Mouse (Mus musculus) intestine, embryonic 16.5 days (tissue): ENCODE measurements around the gene Ttll2. TPM values are rescaled to one million over a fixed set of nuclear protein-coding genes. Genes with fewer than 3 reads are reported as not detected.
"Not testable (repeated sequence)": the region's sequence is repeated elsewhere in the genome, so short reads cannot be mapped to it uniquely, and the experiment has no call there.

ENCODE experiments used
- ATAC-seq: fragments of 200-750 bp; cut with Nextera tagmentation; 2 replicates; pipeline ENCODE4 v1.8.0; 2017; ENCODE audit warnings: moderate TSS enrichment, moderate library complexity
- H3K27ac ChIP-seq: fragments of 300-500 bp; sonication (generic); 2 replicates; pipeline ENCODE4 v1.5.1; 2014; ENCODE audit warnings: mild to moderate bottlenecking, low read length
- H3K27me3 ChIP-seq: fragments of 300-500 bp; sonication (generic); replicated peaks from 2 replicates; pipeline ENCODE4 v1.6.1; 2014; ENCODE audit warnings: low read length, control low read depth, mixed read lengths; ENCODE audit not compliant: control insufficient read depth, insufficient read depth
- H3K36me3 ChIP-seq: fragments of 300-500 bp; sonication (generic); 2 replicates; pipeline ENCODE4 v1.6.1; 2014; ENCODE audit warnings: low read length, control low read depth; ENCODE audit not compliant: control insufficient read depth, insufficient read depth
- H3K4me1 ChIP-seq: fragments of 300-500 bp; sonication (generic); 2 replicates; pipeline ENCODE4 v1.6.1; 2014; ENCODE audit warnings: low read length, control low read depth, mixed read lengths; ENCODE audit not compliant: control insufficient read depth, insufficient read depth
- H3K4me2 ChIP-seq: fragments of 300-500 bp; sonication (generic); 2 replicates; pipeline ENCODE4 v1.6.1; 2014; ENCODE audit warnings: low read depth, low read length, control low read depth
- H3K4me3 ChIP-seq: fragments of 300-500 bp; sonication (generic); 2 replicates; pipeline ENCODE4 v1.5.1; 2014; ENCODE audit warnings: mild to moderate bottlenecking, low read length
- H3K9ac ChIP-seq: fragments of 300-500 bp; sonication (generic); 2 replicates; pipeline ENCODE4 v1.6.1; 2014; ENCODE audit warnings: low read depth, low read length
- H3K9me3 ChIP-seq: fragments of 300-500 bp; sonication (generic); 2 replicates; pipeline ENCODE4 v1.6.1; 2016; ENCODE audit warnings: low read length, control low read depth; ENCODE audit not compliant: control insufficient read depth
- WGBS: fragments of 180-500 bp; shearing (Covaris S2); extraction: QIAGEN DNeasy Blood & Tissue Kit; methylation state at CpG from one replicate; pipeline ENCODE4 v1.1.7; 2014; 5-methylcytosine and 5-hydroxymethylcytosine counted together
- polyA plus RNA-seq: library from polyadenylated mRNA; unstranded; fragments of >200 nt; fragmentation: Nextera tagmentation; extraction: Ambion mirVana; gene quantifications from 2 replicates; pipeline ENCODE4 v1.2.1, GENCODE M21; 2015

Ttll2 gene
- polyA plus RNA-seq, 1 experiment from 2014 or later: not detected

GRCm38 (mm10) chr17:7315693-7316382 is 36.7 kb downstream of the Ttll2 start:
- H3K4me3 ChIP-seq, H3K9ac ChIP-seq, H3K27me3 ChIP-seq, H3K4me2 ChIP-seq, ATAC-seq, H3K4me1 ChIP-seq, H3K36me3 ChIP-seq, H3K9me3 ChIP-seq, H3K27ac ChIP-seq: not testable (repeated sequence)
- 79% methylated on average over 5 of the region's 8 CpGs for WGBS

- H3K9me3 ChIP-seq, H3K27ac ChIP-seq, H3K27me3 ChIP-seq, H3K4me3 ChIP-seq, H3K9ac ChIP-seq, H3K4me2 ChIP-seq, H3K4me1 ChIP-seq, H3K36me3 ChIP-seq: not testable (repeated sequence)
- WGBS: 56% methylated on average over 8 of the region's 8 CpGs
- peak; percentile 74 for ATAC-seq
Measured at GRCm38 (mm10) chr17:7306278-7307196, 46.0 kb downstream of the Ttll2 start.

Other genes starting within 250 kb of the Ttll2 start
- gene Rps6ka2, start 182.6 kb downstream of the Ttll2 start, polyA plus RNA-seq: 5.3 and 5.5 TPM in 2 replicates
- gene Tcp10a, start 28.1 kb downstream of the Ttll2 start, polyA plus RNA-seq: not detected in 2 replicates
- gene Gm49630, start 19.3 kb upstream of the Ttll2 start, polyA plus RNA-seq: not detected in 2 replicates
- 0.13 TPM in 1 of 2 replicates, not detected in the other for gene Unc93a2, start 32.8 kb upstream of the Ttll2 start, polyA plus RNA-seq